Mouse (Mus musculus) ES-E14 (cell line): Measurements from ENCODE around the gene Trim75. TPM values are rescaled to one million over a fixed set of nuclear protein-coding genes. Genes with fewer than 3 reads are reported as not detected.
"Not testable (repeated sequence)": the region's sequence is repeated elsewhere in the genome, so short reads cannot be mapped to it uniquely, and the experiment has no call there.

ENCODE experiments used
- DNase-seq: peaks from one replicate; pipeline ENCODE4 v3.0.0-alpha.2; 2013; ENCODE audit warnings: low read depth, low spot score
- H3K27ac ChIP-seq: 2 replicates; pipeline ENCODE4 v1.5.1; 2012; ENCODE audit warnings: low read depth, mild to moderate bottlenecking, low read length, moderate library complexity, mixed read lengths; ENCODE audit not compliant: poor library complexity, insufficient read depth, severe bottlenecking
- H3K36me3 ChIP-seq: 2 replicates; pipeline ENCODE4 v1.6.1; 2012; ENCODE audit warnings: mild to moderate bottlenecking, low read length, moderate library complexity, mixed read lengths; ENCODE audit not compliant: control insufficient read depth, poor library complexity, insufficient read depth, severe bottlenecking
- H3K4me1 ChIP-seq, 2 experiments: fragments of 150-350 bp in 1 of 2; sonication (generic) in 1 of 2; 2 replicates each; pipeline ENCODE4 v1.6.1; 2012; ENCODE audit warnings: low read length in 2 of 2, mild to moderate bottlenecking in 1 of 2, mixed read lengths in 1 of 2; ENCODE audit not compliant: control insufficient read depth in 2 of 2, insufficient read depth in 2 of 2, poor library complexity in 1 of 2
- H3K4me3 ChIP-seq, 2 experiments: fragments of 150-350 bp in 1 of 2; sonication (generic) in 1 of 2; 2 replicates each; pipeline ENCODE4 v1.5.1; 2012; ENCODE audit warnings: low read length in 2 of 2, low read depth in 1 of 2, mild to moderate bottlenecking in 1 of 2, mixed read lengths in 1 of 2; ENCODE audit not compliant: insufficient read depth in 1 of 2, poor library complexity in 1 of 2, severe bottlenecking in 1 of 2
- H3K9ac ChIP-seq: 2 replicates; pipeline ENCODE4 v1.6.1; 2012; ENCODE audit warnings: low read depth, mild to moderate bottlenecking, low read length, mixed read lengths; ENCODE audit not compliant: poor library complexity, insufficient read depth, severe bottlenecking
- H3K9me3 ChIP-seq: fragments of 150-350 bp; sonication (generic); 2 replicates; pipeline ENCODE4 v1.6.1; 2012; ENCODE audit warnings: low read depth, mild to moderate bottlenecking, low read length; ENCODE audit not compliant: control insufficient read depth, insufficient read depth
- CHD2 ChIP-seq: IDR thresholded peaks from 2 replicates; pipeline ENCODE4 v1.6.1; 2014; ENCODE audit warnings: mild to moderate bottlenecking, low read depth, low read length, inconsistent platforms
- HCFC1 ChIP-seq: IDR thresholded peaks from 2 replicates; pipeline ENCODE4 v1.6.1; 2012; ENCODE audit warnings: low read length, inconsistent platforms, borderline replicate concordance; ENCODE audit not compliant: insufficient read depth
- MAFK ChIP-seq: IDR thresholded peaks from 2 replicates; pipeline ENCODE4 v1.6.1; 2014; ENCODE audit warnings: mild to moderate bottlenecking, low read depth, low read length, inconsistent platforms; ENCODE audit not compliant: insufficient read depth
- ZC3H11A ChIP-seq: IDR thresholded peaks from 2 replicates; pipeline ENCODE4 v1.6.1; 2012; ENCODE audit warnings: low read depth, mild to moderate bottlenecking, inconsistent platforms, low read length, borderline replicate concordance
- ZNF384 ChIP-seq: IDR thresholded peaks from 2 replicates; pipeline ENCODE4 v1.6.1; 2012; ENCODE audit warnings: low read depth, low read length, inconsistent platforms
- in situ Hi-C, 2 experiments: fragments of 600-800 bp; cut with MboI; formaldehyde crosslinking; loops; one replicate each; pipeline ENCODE4 v1.15.1; 2025; ENCODE audit warnings: low sequenced_read_pairs in 2 of 2, inconsistent platforms in 1 of 2; ENCODE audit not compliant: unreplicated experiment in 2 of 2
- total RNA-seq: library from RNA; depleted of rRNA; stranded (reverse); fragments of 300-350 nt; gene quantifications from 2 replicates; pipeline ENCODE4 v1.2.3, GENCODE M21; 2012

Gene Trim75
- total RNA-seq, 1 experiment, result 0.18 TPM

DNA sequence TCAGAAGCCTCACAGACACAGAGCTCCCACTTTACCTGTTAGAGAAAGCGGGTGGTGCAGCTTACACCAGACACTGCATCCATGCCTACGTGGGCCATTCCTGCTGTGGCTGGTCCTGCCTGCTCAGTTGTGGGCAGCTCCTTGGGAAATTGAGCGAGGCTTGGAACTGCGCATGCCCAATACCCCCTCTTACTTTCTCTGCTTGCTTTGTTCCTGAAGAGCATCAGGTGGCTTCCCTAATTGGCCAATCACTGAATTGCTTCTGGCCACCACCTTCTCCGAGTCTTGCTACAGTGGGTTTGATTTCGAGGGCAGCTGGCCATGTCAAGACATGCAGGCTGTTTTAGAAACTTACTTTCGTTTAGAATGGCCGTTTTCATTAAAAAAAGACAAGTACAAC lies 30.8 kb upstream of the Trim75 start, which contains the start of the genes Trim61 and Trim60:
Gene Trim61, minus strand, starts transcription at position 101 of the 400 bp plus-strand sequence.
Gene Trim60, minus strand, starts transcription at position 162 of the 400 bp plus-strand sequence.
- Histone ChIP-seq H3K4me3 (no peak within 1 kb of the TSS), H3K36me3 (no peaks in the 10 kb centered on the region), H3K4me1 (no peaks in the 10 kb centered on the region), H3K9ac (no peak within 1 kb of the TSS), H3K27ac (no peak within 1 kb of the TSS), H3K9me3 (no peaks in the 10 kb centered on the region)
- in situ Hi-C loops, result no loop called here
- TF ChIP-seq ZNF384, result no peak
- no peak for TF ChIP-seq CHD2
- TF ChIP-seq HCFC1, result no peak
- TF ChIP-seq ZC3H11A, result no peak
- TF ChIP-seq MAFK, result no peak
- no peak for DNase-seq

DNA sequence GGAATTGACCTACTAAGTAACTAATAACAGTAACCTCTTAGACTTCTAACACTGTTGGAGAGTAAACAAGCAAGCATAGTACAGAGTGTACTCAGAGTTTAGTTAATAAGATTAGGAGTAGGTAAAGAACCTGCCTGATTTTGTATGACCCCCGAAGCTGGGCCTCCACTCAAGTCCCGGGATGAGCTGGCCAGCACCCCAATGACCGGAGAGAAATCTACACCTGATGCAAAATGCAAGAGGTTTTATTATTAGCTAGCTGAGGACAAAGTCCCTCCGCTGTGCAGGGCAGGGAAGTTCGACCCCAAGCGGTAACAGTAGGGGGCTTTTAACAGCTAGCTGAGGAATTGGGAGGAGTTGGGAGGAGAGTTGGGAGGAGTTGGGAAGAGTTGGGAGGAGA lies 20.0 kb upstream of the Trim75 start:
- DNase-seq, H3K4me1 ChIP-seq, H3K27ac ChIP-seq, in situ Hi-C loops, H3K9ac ChIP-seq, H3K4me3 ChIP-seq, H3K36me3 ChIP-seq, H3K9me3 ChIP-seq: not testable (repeated sequence)

DNA sequence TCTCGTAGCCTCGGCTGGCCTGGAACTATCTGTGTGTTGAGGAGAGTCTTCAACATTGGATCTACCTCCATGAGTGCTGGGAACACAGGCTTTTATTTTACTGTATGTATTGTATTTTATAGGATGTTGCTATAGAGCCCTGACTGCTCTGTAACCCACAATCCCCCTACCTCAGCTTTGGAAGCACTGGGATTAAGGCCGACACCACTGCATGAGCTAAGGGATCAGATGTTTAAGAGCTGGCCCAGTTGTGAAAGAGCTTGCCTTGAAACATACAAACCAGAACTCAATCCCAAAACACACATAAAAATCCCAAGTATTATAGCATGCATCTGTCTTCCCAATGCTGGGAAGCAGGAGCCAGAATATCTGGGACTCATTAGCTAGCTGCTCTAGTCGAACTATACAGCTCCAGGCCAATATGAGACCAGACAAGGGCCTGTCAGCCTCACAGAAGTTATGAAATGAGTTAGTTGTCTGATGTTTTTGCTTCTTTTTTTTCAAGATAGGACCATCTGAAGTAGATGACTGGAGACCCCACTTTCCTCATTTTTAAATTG lies 11.3 kb upstream of the Trim75 start:
- Histone ChIP-seq H3K9ac (no peak overlapping the region), H3K36me3 (no peaks in the 10 kb centered on the region), H3K4me3 (no peak overlapping the region), H3K9me3 (no peaks in the 10 kb centered on the region), H3K27ac (no peak overlapping the region), H3K4me1 (no peaks in the 10 kb centered on the region; a peak in 1 of 4 replicates)
- in situ Hi-C loops, result no loop called here
- TF ChIP-seq HCFC1 (no peak), ZC3H11A (no peak), ZNF384 (no peak), MAFK (no peak), CHD2 (no peak)
- no peak for DNase-seq

DNA sequence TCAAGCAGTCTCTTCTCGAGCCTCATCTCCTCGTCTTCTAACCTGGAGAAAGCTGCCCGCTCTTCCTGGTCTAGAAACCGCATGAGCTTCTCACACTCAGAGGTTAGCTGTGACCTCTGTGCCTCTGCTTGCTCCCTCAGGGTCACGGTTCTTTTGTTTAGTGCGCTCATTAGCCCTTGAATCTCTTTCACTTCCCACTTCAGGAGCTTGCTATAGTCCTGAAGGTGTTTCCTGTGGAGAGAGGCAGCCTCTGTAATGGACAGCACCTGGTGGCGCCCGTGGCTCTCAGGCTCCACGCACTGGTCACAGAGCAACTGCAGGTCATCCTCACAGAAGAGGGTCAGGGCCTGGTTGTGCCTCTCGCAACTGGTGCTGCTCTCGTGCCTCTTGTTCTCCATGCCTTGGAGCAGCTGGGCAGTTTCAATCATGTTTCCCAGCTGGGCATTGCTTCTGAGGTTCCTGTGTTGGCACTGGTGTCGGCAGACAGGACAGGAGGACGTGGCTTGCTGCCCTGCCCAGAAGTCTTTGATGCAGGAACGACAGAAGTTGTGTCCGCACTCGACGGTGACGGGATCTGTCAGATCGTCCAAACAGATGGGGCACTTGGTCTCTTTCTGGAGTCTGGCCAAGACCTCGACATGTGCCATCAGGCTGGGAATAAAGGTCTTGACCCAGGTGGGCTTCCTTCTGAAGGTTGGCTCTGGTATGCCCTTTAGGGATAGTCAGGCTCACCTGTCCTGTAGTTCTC lies 4.3 kb downstream of the Trim75 start:
- H3K4me1 ChIP-seq, result peaks cover 0 to 1% of the 10 kb centered on the region in 2 experiments; a peak in 1 of 4 replicates
- H3K27ac ChIP-seq, result no peak overlapping the region
- no peak overlapping the region for H3K4me3 ChIP-seq
- no peak for TF ChIP-seq CHD2
- no peak for TF ChIP-seq ZC3H11A
- no peak for TF ChIP-seq HCFC1
- no peak for TF ChIP-seq MAFK
- no peak for TF ChIP-seq ZNF384
- no peaks in the 10 kb centered on the region for H3K9me3 ChIP-seq
- no peak overlapping the region for H3K9ac ChIP-seq
- in situ Hi-C loops, result no loop called here
- no peak for DNase-seq
- no peaks in the 10 kb centered on the region for H3K36me3 ChIP-seq

DNA sequence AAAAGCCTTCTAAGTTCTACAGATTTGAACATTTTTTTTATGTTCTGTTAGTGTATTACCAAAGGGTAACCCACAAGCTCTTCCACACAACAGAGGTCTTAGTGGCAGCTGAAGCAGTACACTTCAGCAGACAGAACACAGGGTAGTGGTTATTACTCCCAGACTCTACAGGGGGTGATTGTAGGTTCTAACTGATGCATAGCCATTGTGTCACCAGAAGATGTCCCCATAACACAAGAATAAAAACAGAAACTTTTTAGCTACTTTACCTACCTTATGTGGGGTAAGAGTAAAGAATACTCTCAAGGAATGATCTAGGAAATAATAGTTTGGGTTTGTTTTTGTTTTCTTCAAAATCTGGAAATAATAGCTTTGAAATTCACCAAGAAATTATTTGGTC lies 24.8 kb downstream of the Trim75 start:
- in situ Hi-C loops, result no loop called here
- Histone ChIP-seq H3K36me3 (peaks cover 11% of the 10 kb centered on the region), H3K4me3 (no peak overlapping the region), H3K27ac (no peak overlapping the region), H3K4me1 (no peaks in the 10 kb centered on the region), H3K9ac (no peak overlapping the region), H3K9me3 (no peaks in the 10 kb centered on the region)
- TF ChIP-seq CHD2, result no peak
- TF ChIP-seq MAFK, result no peak
- no peak for TF ChIP-seq ZNF384
- TF ChIP-seq ZC3H11A, result no peak
- TF ChIP-seq HCFC1, result no peak
- no peak for DNase-seq
